Mouse (Mus musculus): ENCODE data around the gene Slc6a5.

The Slc6a5 gene

GRCm38 (mm10) chr7:49909850-49910249 lies at the start of gene Slc6a5:
Slc6a5 (plus strand) TSS chr7:49910146.
- DNase-seq, result no peak

GRCm38 (mm10) chr7:49861196-49861595 lies 48.8 kb upstream of the Slc6a5 start:
- no peak for DNase-seq

- no peak for DNase-seq
Observed at GRCm38 (mm10) chr7:49863753-49864152, 46.2 kb upstream of the Slc6a5 start.

GRCm38 (mm10) chr7:49869656-49870055 lies 40.3 kb upstream of the Slc6a5 start:
- no peak for DNase-seq

- DNase-seq, result no peak
Observed at GRCm38 (mm10) chr7:49870276-49870675, 39.7 kb upstream of the Slc6a5 start.

- no peak for DNase-seq
Observed at GRCm38 (mm10) chr7:49877307-49877706, 32.6 kb upstream of the Slc6a5 start.

- DNase-seq, result no peak
Observed at GRCm38 (mm10) chr7:49879051-49879450, 30.9 kb upstream of the Slc6a5 start.

- no peak for DNase-seq
Observed at GRCm38 (mm10) chr7:49879998-49880707, 29.8 kb upstream of the Slc6a5 start.

GRCm38 (mm10) chr7:49882288-49882687 lies 27.7 kb upstream of the Slc6a5 start:
- DNase-seq, result peak; percentile 18

- DNase-seq, result no peak
Observed at GRCm38 (mm10) chr7:49882694-49883389, 27.1 kb upstream of the Slc6a5 start.

- DNase-seq, result no peak
Observed at GRCm38 (mm10) chr7:49887776-49888390, 22.1 kb upstream of the Slc6a5 start.

GRCm38 (mm10) chr7:49894786-49895185 lies 15.2 kb upstream of the Slc6a5 start:
- no peak for DNase-seq

- no peak for DNase-seq
Observed at GRCm38 (mm10) chr7:49895296-49895695, 14.7 kb upstream of the Slc6a5 start.

GRCm38 (mm10) chr7:49902003-49902552 lies 7.9 kb upstream of the Slc6a5 start:
- no peak for DNase-seq

- no peak for DNase-seq
Observed at GRCm38 (mm10) chr7:49907191-49908171, 2.5 kb upstream of the Slc6a5 start.

- no peak for DNase-seq
Observed at GRCm38 (mm10) chr7:49908181-49908855, 1.6 kb upstream of the Slc6a5 start.

GRCm38 (mm10) chr7:49908990-49909411 lies 945 bp upstream of the Slc6a5 start:
- no peak for DNase-seq

GRCm38 (mm10) chr7:49910361-49910760 lies 415 bp downstream of the Slc6a5 start:
- DNase-seq, result peak; percentile 44

GRCm38 (mm10) chr7:49911147-49911946 lies 1.4 kb downstream of the Slc6a5 start:
- no peak for DNase-seq

- DNase-seq, result no peak
Observed at GRCm38 (mm10) chr7:49911947-49912262, 2.0 kb downstream of the Slc6a5 start.

GRCm38 (mm10) chr7:49913164-49913563 lies 3.2 kb downstream of the Slc6a5 start:
- no peak for DNase-seq
